Mouse (Mus musculus) neural tube, embryonic 12.5 days (tissue): ENCODE results near the gene Narfl. TPM values are rescaled to one million over a fixed set of nuclear protein-coding genes. Genes with fewer than 3 reads are reported as not detected.

Experiments
- ATAC-seq: fragments of 200-750 bp; cut with Nextera tagmentation; 2 replicates; pipeline ENCODE4 v1.8.0; 2017; ENCODE audit warnings: low read depth, mild to moderate bottlenecking, moderate TSS enrichment, moderate library complexity; ENCODE audit not compliant: low FRiP score
- H3K27ac ChIP-seq: fragments of 300-500 bp; sonication (generic); 2 replicates; pipeline ENCODE4 v1.5.1; 2016
- H3K27me3 ChIP-seq: fragments of 300-500 bp; sonication (generic); replicated peaks from 2 replicates; pipeline ENCODE4 v1.6.1; 2016; ENCODE audit warnings: mild to moderate bottlenecking
- H3K36me3 ChIP-seq: fragments of 300-500 bp; sonication (generic); 2 replicates; pipeline ENCODE4 v1.6.1; 2016; ENCODE audit warnings: mild to moderate bottlenecking
- H3K4me1 ChIP-seq: fragments of 300-500 bp; sonication (generic); 2 replicates; pipeline ENCODE4 v1.6.1; 2016
- H3K4me2 ChIP-seq: fragments of 300-500 bp; sonication (generic); replicated peaks from 2 replicates; pipeline ENCODE4 v1.6.1; 2016; ENCODE audit warnings: mild to moderate bottlenecking
- H3K4me3 ChIP-seq: fragments of 300-500 bp; sonication (generic); 2 replicates; pipeline ENCODE4 v1.5.1; 2016
- H3K9ac ChIP-seq: fragments of 300-500 bp; sonication (generic); 2 replicates; pipeline ENCODE4 v1.6.1; 2016; ENCODE audit warnings: mild to moderate bottlenecking
- H3K9me3 ChIP-seq: fragments of 300-500 bp; sonication (generic); 2 replicates; pipeline ENCODE4 v1.6.1; 2016; ENCODE audit warnings: mild to moderate bottlenecking
- WGBS: fragments of 180-500 bp; shearing (Covaris S2); methylation state at CpG from one replicate; pipeline ENCODE4 v1.1.7; 2016; 5-methylcytosine and 5-hydroxymethylcytosine counted together
- polyA plus RNA-seq: library from polyadenylated mRNA; unstranded; fragments of >200 nt; fragmentation: Nextera tagmentation; extraction: Ambion mirVana; gene quantifications from 2 replicates; pipeline ENCODE4 v1.2.1, GENCODE M21; 2016

The Narfl gene
- polyA plus RNA-seq, 1 experiment from 2014 or later, result 29.2 TPM

DNA sequence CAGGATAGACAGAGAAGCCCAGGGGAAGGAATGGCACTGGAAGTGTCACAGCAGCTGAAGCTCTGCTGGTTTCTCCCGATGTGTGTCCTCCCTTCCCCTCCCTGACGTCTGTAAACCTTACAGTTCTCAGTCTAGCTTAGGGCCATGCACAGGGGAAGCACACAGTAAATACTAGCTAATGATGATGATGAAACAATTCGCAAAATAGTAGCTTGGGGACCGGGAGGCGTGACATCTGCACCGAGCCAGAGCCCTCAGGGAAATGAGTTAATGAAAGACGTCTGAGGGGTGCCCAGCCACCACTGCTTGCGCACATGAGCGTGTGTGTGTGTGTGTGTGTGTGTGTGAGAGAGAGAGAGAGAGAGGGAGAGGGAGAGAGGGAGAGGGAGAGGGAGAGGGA, 4.2 kb upstream of the Narfl start:
- H3K9me3 ChIP-seq, result no peaks in the 10 kb centered on the region
- H3K4me2 ChIP-seq, result no peak overlapping the region
- WGBS, result 64% methylated on average over 9 of the region's 9 CpGs
- peaks cover 6% of the 10 kb centered on the region for H3K4me1 ChIP-seq
- no peak for ATAC-seq
- no peak overlapping the region for H3K4me3 ChIP-seq
- H3K27me3 ChIP-seq, result no peaks in the 10 kb centered on the region; the same call in 1 of the 2 replicates
- no peak overlapping the region for H3K9ac ChIP-seq
- no peak overlapping the region for H3K27ac ChIP-seq
- H3K36me3 ChIP-seq, result no peaks in the 10 kb centered on the region

DNA sequence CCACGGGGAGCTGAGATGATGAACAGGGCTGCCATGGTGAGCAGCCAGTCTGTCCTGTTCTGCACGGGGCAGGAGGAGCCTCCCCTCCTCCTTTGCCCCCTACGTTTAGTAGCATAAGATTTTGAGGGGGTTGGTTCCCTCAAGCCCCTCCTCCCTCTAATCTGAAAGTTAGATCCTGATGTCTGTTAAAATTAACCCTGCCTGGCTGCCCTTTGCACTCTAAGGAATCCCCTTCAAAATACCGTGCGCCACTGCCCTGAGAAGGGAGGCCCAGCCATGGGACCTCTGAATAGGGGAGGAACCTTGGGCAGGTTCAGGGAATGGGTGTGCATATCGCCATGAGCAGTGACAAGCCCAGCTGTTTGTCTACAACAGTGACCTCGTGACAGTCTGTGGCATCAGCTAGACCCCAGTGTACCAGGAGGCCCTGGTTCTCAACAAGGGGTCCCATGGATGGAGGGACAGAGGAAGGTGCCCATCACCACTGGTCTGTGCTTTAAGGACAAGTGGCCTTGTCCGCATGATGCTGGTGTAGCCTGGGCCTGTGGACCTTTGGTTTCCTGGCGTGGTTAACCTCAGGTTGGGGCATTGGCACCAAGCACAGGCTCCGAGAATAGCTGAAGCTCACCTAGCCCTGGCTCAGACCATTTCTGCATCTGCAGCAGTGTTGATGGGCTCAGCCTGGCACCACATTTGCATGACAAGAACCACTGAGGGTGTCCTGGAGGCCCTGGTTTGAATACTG, 1.9 kb downstream of the Narfl start:
- H3K27me3 ChIP-seq, result no peaks in the 10 kb centered on the region
- H3K4me1 ChIP-seq, result peaks cover 11% of the 10 kb centered on the region
- H3K9me3 ChIP-seq, result no peaks in the 10 kb centered on the region
- H3K4me2 ChIP-seq, result no peak overlapping the region
- no peak overlapping the region for H3K9ac ChIP-seq
- WGBS, result 86% methylated on average over 10 of the region's 10 CpGs
- H3K36me3 ChIP-seq, result peaks cover 5% of the 10 kb centered on the region
- no peak overlapping the region for H3K27ac ChIP-seq
- no peak overlapping the region for H3K4me3 ChIP-seq
- no peak for ATAC-seq

DNA sequence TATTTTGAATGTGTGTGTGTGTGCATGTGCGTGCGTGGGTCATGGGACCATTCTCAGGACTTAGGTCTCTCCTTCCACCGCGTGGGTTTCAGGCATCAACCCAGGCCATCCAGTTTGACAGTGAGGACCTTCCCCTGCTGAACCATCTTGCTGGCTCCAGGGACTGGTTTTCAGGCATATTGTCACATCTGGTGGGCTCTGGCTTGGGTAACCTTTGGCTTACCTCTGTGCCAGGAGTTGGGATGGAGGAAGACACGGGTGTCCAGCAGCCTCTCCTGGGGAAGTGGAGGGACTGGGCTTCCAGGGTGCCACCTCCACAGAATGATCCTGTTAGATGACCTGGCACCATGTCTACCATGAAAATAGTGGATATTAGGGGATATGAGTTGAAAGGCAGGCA, 4.4 kb downstream of the Narfl start:
- no peak overlapping the region for H3K27ac ChIP-seq
- H3K27me3 ChIP-seq, result no peaks in the 10 kb centered on the region
- 88% methylated on average over 5 of the region's 5 CpGs for WGBS
- peaks cover 14% of the 10 kb centered on the region for H3K4me1 ChIP-seq
- H3K4me2 ChIP-seq, result no peak overlapping the region
- ATAC-seq, result no peak
- no peaks in the 10 kb centered on the region for H3K9me3 ChIP-seq
- H3K9ac ChIP-seq, result no peak overlapping the region
- H3K4me3 ChIP-seq, result no peak overlapping the region
- peaks cover 30% of the 10 kb centered on the region for H3K36me3 ChIP-seq

DNA sequence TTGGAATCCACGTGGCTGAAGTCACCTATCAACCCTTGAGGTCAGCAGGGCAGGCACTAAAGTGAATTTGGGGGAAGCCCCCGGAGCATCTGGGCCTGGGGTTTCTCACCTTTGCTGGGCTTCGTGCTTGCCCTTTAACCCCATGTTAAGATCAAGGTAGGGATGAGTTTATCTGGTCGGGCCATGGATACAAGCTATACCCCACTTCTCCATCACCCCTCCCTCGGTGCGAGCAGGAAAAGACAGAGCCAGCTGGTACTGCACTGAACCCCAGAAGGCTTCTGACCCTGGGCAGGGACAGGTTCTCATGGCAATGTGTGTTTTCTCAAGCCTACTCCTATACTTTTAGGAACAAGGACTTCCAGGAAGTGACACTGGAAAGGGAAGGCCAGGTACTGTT, 7.8 kb downstream of the Narfl start:
- 81% methylated on average over 6 of the region's 6 CpGs for WGBS
- H3K36me3 ChIP-seq, result peaks cover 41% of the 10 kb centered on the region

DNA sequence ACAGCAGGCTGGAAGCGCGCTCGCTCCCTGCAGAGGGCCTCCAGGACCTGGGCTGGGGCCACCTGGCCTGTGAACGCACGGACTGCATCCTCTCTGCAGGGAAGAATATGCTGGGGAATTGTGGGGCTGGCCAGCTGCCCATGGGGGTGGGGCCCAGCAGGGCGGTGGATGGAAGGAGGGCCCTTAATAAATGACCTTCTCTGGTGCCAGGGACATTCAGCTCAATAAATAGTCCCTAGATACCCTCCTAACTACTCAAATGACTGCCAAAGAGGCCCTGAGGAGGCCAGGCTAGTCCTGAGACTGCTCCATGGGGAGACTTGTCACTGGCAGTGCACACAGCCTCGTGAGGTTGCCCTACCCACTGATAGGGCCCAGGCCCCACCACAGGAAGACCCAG, 9.5 kb downstream of the Narfl start:
- Histone ChIP-seq H3K4me1 (peaks cover 20% of the 10 kb centered on the region), H3K36me3 (peaks cover 49% of the 10 kb centered on the region), H3K27ac (no peak overlapping the region), H3K9me3 (no peaks in the 10 kb centered on the region), H3K4me2 (peak overlapping the region; percentile 78), H3K9ac (no peak overlapping the region), H3K4me3 (no peak overlapping the region), H3K27me3 (no peaks in the 10 kb centered on the region)
- WGBS, result 82% methylated on average over 7 of the region's 7 CpGs
- ATAC-seq, result no peak

More for the DNA sequence above, 7.8 kb downstream of the Narfl start:
- ATAC-seq, result no peak
- Histone ChIP-seq H3K4me1 (peaks cover 20% of the 10 kb centered on the region), H3K4me2 (no peak overlapping the region), H3K27me3 (no peaks in the 10 kb centered on the region), H3K4me3 (no peak overlapping the region), H3K9me3 (no peaks in the 10 kb centered on the region), H3K9ac (no peak overlapping the region), H3K27ac (no peak overlapping the region)

DNA sequence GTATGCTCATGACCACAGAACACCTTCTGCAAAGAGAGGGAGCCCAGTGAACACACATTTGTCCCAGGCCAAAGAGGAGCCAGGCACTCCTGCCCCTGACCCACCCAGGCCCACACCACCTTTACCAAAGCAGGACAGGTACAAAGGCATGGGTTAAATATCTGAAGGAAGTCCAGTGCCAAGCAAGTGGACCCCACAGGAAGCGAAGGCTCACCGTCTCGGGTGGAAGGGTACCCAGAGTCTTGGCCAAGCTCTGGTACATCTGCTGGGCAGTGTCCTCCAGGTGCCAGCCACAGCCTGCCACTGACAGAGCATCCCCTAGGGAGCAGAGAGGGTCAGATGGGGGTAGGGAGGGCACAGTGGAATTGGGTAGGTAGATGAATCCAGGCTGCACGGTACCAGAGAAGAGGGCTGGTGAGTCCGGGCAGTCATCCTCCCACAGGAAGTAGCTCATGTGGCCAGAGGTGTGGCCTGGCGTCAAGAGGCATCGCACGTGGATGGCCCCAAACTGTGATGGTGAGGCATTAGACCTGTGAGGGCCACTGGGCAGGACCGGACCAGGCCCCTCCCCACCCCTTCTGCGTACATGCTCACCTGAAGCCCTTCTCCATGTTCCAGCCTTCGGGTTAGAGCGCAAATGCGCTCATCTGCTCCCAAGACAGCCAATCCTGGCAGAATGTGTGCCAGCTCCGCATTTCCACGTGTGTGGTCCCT, 10.4 kb downstream of the Narfl start:
- peaks cover 20% of the 10 kb centered on the region for H3K4me1 ChIP-seq
- 85% methylated on average over 15 of the region's 15 CpGs for WGBS
- ATAC-seq, result no peak
- peak overlapping the region; percentile 58 for H3K4me3 ChIP-seq
- H3K9me3 ChIP-seq, result no peaks in the 10 kb centered on the region
- H3K9ac ChIP-seq, result peak overlapping the region; percentile 54
- peak overlapping the region; percentile 78 for H3K4me2 ChIP-seq
- peaks cover 56% of the 10 kb centered on the region for H3K36me3 ChIP-seq
- H3K27me3 ChIP-seq, result no peaks in the 10 kb centered on the region
- H3K27ac ChIP-seq, result no peak overlapping the region

DNA sequence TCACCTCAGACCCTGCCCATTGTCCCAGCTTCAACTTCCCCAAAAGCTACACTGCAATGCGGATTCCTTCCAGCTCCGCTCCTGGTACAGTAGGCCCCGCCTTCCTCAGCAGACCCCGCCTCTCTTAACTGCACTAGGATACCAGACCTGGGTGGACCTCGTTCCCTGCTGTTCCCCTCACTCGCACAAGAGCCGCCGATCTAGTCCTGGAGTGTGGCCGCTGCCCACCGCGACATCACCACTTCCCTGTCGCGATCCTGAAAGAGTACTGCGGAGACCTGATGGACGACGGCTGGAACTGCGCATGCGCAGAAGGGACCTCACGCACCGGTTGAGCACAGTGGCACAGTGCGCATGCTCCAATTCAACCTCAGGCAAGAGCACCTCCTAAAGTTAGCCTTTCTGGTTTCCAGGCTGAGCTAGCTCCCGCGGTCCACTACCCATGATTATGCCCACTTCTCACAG, 11.7 kb downstream of the Narfl start, which contains the start of gene Haghl:
Gene Haghl, minus strand, starts transcription at position 393 of the 465 bp plus-strand sequence.
- Histone ChIP-seq H3K9me3 (no peaks in the 10 kb centered on the region), H3K27ac (peak within 1 kb of the TSS; percentile 74), H3K4me1 (peaks cover 20% of the 10 kb centered on the region), H3K36me3 (peaks cover 61% of the 10 kb centered on the region), H3K9ac (peak within 1 kb of the TSS; percentile 54), H3K4me3 (peak within 1 kb of the TSS; percentile 58), H3K4me2 (peak within 1 kb of the TSS; percentile 78), H3K27me3 (no peaks in the 10 kb centered on the region)
- ATAC-seq, result peak; percentile 77
- under 1% methylated on average over 23 of the region's 23 CpGs for WGBS

DNA sequence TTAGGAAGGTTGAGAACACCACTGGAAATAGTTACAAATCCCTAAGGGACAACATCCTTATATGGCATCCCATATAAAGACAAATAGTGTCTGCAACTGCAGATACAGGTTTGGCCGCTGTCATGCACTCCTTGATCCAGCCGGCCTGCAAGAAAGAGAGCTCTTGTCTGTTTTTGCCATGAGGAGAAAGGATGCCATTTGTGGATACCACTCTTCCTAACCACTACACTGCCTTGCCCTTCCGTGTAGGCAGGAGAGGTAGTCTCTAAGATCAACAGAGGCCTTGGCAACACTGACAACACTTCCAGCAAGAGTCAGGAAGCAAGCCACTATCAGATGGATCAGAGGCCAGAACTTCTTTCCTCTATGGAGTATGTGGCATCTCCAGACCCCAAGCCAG, 12.7 kb downstream of the Narfl start, which contains the start of gene Ccdc78:
Gene Ccdc78, plus strand, starts transcription at position 301 of the 400 bp plus-strand sequence.
- Histone ChIP-seq H3K27me3 (no peaks in the 10 kb centered on the region), H3K36me3 (peaks cover 51% of the 10 kb centered on the region), H3K27ac (peak within 1 kb of the TSS; percentile 74; the same call in 1 of the 2 replicates), H3K4me1 (peaks cover 30% of the 10 kb centered on the region), H3K4me3 (peak within 1 kb of the TSS; percentile 58), H3K9ac (peak within 1 kb of the TSS; percentile 54), H3K4me2 (peak within 1 kb of the TSS; percentile 78), H3K9me3 (no peaks in the 10 kb centered on the region)
- WGBS, result 88% methylated on average over 3 of the region's 3 CpGs
- ATAC-seq, result no peak

DNA sequence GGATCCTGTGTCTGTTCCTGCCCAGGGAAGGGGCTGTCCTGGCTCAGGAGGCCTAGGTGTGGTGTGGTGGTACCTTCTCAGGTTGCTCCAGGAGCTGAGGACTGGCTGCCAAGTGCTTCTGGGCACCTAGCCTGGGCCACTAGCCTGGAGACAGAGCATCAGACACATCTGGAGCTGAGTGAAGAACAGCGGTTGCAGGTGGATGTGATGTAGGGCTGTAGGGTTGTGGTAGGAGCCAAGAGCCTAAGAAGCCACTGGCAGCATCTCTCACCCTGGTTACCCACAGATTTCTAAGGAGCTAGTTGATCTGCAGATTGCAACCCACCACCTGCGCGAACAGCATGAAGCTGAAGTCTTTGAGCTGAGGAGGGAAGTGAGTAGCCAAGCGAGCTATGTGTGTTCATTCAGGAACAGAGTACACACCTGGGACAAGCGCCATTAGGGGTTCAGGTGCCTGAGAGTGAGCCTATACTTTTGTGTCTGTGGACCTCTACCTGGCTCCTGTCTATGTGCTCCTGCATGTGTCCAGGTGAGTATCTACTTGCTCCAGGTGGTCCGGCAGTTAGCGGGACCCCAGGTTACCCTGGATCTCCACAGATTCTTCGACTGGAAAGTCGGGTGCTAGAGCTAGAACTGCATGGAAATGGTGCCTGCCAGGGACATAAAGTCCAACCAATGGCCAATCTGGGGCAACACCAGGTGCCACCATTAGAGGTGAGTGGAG, 13.4 kb downstream of the Narfl start:
- 90% methylated on average over 9 of the region's 9 CpGs for WGBS

DNA sequence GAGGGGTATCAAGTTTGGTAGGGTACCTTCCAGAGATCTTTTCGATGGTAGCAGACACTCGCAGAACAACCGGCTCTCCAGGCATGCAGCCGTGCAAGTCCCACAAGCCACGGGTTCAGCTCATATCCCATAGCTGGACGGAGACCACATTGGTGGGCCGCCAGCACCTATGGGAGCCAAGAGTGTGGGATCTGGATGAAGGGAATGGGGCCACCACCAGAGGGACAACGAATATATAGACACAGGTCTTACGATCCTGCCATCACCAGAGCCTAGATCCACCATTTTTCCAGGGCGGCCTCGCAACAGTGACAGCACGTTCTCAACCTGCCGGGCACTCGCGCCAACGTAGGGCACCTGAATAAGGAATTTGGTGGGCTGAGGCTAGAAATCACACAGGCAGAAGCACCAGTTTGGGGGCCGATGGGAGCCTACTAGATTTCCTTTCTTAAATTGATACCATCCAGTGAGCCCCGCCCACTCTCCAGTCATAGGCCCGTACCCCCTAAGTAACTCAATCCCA, 17.8 kb downstream of the Narfl start:
- Histone ChIP-seq H3K9me3 (no peaks in the 10 kb centered on the region), H3K4me2 (peak overlapping the region; percentile 95), H3K27ac (peak overlapping the region; percentile 79; the same call in 1 of the 2 replicates), H3K36me3 (peaks cover 23% of the 10 kb centered on the region), H3K4me1 (peaks cover 54% of the 10 kb centered on the region), H3K4me3 (peak overlapping the region; percentile 72), H3K27me3 (no peaks in the 10 kb centered on the region), H3K9ac (peak overlapping the region; percentile 79)
- no peak for ATAC-seq
- WGBS, result 28% methylated on average over 19 of the region's 19 CpGs

More for the DNA sequence above, 13.4 kb downstream of the Narfl start:
- H3K4me1 ChIP-seq, result peaks cover 34% of the 10 kb centered on the region
- H3K36me3 ChIP-seq, result peaks cover 44% of the 10 kb centered on the region
- no peak overlapping the region for H3K9ac ChIP-seq
- no peak overlapping the region for H3K4me2 ChIP-seq
- no peaks in the 10 kb centered on the region for H3K9me3 ChIP-seq
- H3K27ac ChIP-seq, result no peak overlapping the region
- H3K4me3 ChIP-seq, result no peak overlapping the region
- H3K27me3 ChIP-seq, result no peaks in the 10 kb centered on the region
- no peak for ATAC-seq

DNA sequence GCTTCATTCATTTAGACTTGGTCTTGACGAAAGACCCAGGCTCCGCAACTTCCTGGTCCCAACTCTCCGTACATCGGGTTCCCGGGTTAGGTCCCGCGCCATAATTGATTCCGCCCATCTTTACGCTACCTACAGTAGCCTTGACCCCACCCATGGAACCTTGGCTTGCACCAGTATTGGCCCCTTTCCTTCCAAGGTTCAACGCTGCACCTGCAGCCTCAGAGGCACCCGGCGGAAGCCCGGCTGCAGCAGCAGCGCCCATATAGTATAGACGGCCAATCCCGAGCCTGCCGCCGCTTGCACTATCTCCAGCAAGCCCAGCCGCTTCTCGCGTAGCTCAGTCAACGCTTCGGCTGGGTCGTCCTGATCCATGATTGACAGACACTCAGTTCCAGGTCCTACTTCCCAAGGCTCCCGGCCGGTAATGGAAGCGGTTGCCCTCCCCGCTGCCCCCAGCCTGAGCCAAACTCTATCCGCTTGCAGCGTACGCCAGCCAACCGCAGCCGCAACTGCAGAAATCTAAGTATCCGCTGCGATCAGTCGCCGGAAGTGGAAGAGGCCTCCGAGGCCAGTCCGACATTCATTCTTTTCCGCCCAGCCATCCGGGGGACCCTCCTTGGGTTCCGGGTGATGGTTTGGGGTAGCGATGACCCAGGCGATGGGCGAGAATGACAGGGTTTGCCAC, 18.4 kb downstream of the Narfl start:
- peak; percentile 32; the same call in 1 of the 2 replicates for ATAC-seq
- H3K4me1 ChIP-seq, result peaks cover 56% of the 10 kb centered on the region
- peak overlapping the region; percentile 79 for H3K9ac ChIP-seq
- H3K4me3 ChIP-seq, result peak overlapping the region; percentile 72
- peak overlapping the region; percentile 95 for H3K4me2 ChIP-seq
- H3K36me3 ChIP-seq, result peaks cover 23% of the 10 kb centered on the region
- H3K27me3 ChIP-seq, result no peaks in the 10 kb centered on the region
- H3K27ac ChIP-seq, result peak overlapping the region; percentile 79
- WGBS, result under 1% methylated on average over 45 of the region's 45 CpGs
- no peaks in the 10 kb centered on the region for H3K9me3 ChIP-seq
